Mouse (Mus musculus): ENCODE results near the gene Cyp2j6. TPM values are rescaled to one million over a fixed set of nuclear protein-coding genes. Genes with fewer than 3 reads are reported as not detected.

Cyp2j6 gene
- polyA plus RNA-seq, 1 experiment: 12.8 TPM

DNA sequence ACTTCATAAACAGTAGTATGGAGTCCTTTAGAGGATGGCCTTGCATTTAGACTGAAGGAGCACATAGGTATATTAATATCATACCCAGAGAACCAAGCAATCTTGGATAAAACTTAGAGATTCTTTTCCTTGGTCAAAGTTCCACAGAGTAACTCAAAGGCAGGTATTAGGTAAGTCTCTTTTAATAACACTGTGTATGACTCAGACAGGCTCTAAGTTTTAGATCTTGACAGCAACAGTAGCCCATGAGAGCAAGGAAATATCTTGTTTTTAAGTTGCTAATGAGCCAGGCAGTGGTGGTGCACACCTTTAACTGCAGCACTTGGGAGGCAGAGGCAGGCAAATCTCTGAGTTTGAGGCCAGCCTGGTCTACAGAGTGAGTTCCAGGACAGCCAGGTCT, 12.3 kb upstream of the Cyp2j6 start:
- H3K4me1 ChIP-seq (ENCODE audit: control insufficient read depth, insufficient read depth, low read length): no peaks in the 10 kb centered on the region
- TF ChIP-seq POLR2A (IDR thresholded peaks at IDR 0.05; ENCODE audit: borderline replicate concordance, insufficient read depth, low read length) (no peak), CTCF (IDR thresholded peaks at IDR 0.05; ENCODE audit: borderline replicate concordance, insufficient read depth, low read depth, low read length) (no peak)
- H3K27me3 ChIP-seq (ENCODE audit: control insufficient read depth, insufficient read depth, low read length): no peaks in the 10 kb centered on the region
- DNase-seq: no peak
- H3K4me3 ChIP-seq (replicated peaks; ENCODE audit: insufficient read depth, low read depth, low read length): no peak overlapping the region
- no peak overlapping the region for H3K27ac ChIP-seq (ENCODE audit: insufficient read depth, low read length)

DNA sequence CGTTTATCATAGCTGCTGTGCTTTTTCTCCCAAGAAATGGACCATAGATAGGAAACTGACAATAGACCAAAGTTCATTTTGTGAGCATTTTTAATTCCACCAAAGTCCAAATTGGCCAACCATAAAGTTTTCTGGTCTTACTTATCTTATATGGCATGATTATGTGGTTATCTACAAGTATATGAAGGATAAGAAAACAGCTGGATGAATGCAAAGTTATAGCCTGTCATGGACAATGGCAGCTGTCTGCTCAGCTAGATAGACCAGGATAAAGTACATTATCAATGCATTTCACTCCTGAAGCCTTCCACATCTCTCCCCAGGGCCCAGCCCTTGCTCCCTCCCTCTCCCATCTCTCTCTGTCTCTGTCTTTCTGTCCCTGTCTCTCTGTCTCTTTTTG, 7.0 kb upstream of the Cyp2j6 start:
- Histone ChIP-seq H3K4me3 (replicated peaks; ENCODE audit: insufficient read depth, low read depth, low read length) (no peak overlapping the region), H3K27me3 (ENCODE audit: control insufficient read depth, insufficient read depth, low read length) (no peaks in the 10 kb centered on the region), H3K4me1 (ENCODE audit: control insufficient read depth, insufficient read depth, low read length) (no peaks in the 10 kb centered on the region), H3K27ac (ENCODE audit: insufficient read depth, low read length) (no peak overlapping the region)
- no peak for DNase-seq
- 60% methylated on average over 1 of the region's 1 CpGs for WGBS
- TF ChIP-seq CTCF (IDR thresholded peaks at IDR 0.05; ENCODE audit: borderline replicate concordance, insufficient read depth, low read depth, low read length) (no peak), POLR2A (IDR thresholded peaks at IDR 0.05; ENCODE audit: borderline replicate concordance, insufficient read depth, low read length) (no peak)

DNA sequence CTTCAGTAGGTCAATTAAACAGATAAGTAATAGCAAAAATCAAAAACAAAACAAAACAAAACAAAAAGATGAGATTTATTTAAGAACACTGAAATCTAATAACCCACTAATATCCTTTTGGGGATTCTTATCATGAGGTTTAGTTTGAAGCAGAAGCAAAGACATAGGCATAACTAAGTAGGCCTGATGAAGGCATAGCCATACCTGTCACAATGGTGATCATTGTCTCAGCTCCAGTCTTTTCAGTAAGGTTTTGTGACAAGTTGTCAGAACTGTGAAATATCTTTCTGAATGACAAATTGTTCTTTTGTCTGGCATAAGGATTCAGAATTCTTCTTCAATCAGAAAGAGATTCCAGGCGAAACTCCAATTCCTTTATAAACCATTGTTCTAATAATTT, 6.3 kb upstream of the Cyp2j6 start:
- no peaks in the 10 kb centered on the region for H3K4me1 ChIP-seq (ENCODE audit: control insufficient read depth, insufficient read depth, low read length)
- H3K4me3 ChIP-seq (replicated peaks; ENCODE audit: insufficient read depth, low read depth, low read length): no peak overlapping the region
- no peak for TF ChIP-seq POLR2A (IDR thresholded peaks at IDR 0.05; ENCODE audit: borderline replicate concordance, insufficient read depth, low read length)
- TF ChIP-seq CTCF (IDR thresholded peaks at IDR 0.05; ENCODE audit: borderline replicate concordance, insufficient read depth, low read depth, low read length): no peak
- 65% methylated on average over 1 of the region's 1 CpGs for WGBS
- H3K27me3 ChIP-seq (ENCODE audit: control insufficient read depth, insufficient read depth, low read length): no peaks in the 10 kb centered on the region
- no peak overlapping the region for H3K27ac ChIP-seq (ENCODE audit: insufficient read depth, low read length)
- DNase-seq: no peak

DNA sequence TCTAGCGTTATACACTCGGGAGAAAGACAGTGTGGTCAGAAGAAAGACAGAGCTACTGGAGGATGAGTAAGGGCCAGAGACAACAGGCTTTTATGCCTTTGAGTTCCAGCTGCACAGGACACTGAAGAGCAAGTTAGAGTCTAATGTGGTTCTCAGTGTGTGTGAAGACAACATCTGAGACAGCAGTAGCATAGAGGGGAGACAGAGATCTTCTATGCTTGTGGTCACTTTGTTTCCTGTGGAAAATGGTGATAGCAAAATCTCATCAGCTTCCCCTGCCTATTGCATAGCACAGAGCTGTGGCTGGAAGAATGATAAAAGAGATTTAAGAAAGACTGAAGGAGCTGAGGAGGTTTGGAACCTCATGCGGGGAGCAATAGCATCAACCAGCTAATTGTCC, 1.8 kb downstream of the Cyp2j6 start:
- DNase-seq: no peak
- H3K27ac ChIP-seq (ENCODE audit: insufficient read depth, low read length): no peak overlapping the region
- WGBS: 92% methylated on average over 3 of the region's 3 CpGs
- no peaks in the 10 kb centered on the region for H3K4me1 ChIP-seq (ENCODE audit: control insufficient read depth, insufficient read depth, low read length)
- no peak for TF ChIP-seq CTCF (IDR thresholded peaks at IDR 0.05; ENCODE audit: borderline replicate concordance, insufficient read depth, low read depth, low read length)
- no peak for TF ChIP-seq POLR2A (IDR thresholded peaks at IDR 0.05; ENCODE audit: borderline replicate concordance, insufficient read depth, low read length)
- H3K27me3 ChIP-seq (ENCODE audit: control insufficient read depth, insufficient read depth, low read length): no peaks in the 10 kb centered on the region
- no peak overlapping the region for H3K4me3 ChIP-seq (replicated peaks; ENCODE audit: insufficient read depth, low read depth, low read length)

DNA sequence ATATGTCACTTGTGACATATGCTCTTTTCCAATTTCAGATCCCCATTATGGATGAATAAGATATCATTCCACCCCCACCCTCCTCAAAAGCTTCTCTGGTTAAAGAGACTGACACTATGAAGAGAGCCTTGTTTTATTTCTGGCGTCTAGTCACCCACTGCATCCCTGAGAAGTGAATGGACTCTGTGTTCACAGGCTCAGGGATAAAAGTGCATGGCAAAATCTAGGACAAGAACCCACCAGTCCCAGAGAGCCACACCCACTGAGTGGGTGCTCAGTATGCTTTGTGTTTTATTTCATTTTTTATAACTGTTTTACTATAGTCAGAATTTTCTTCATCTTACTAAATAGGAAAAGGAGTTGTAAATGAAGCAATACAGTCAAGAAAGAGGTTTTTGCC, 7.5 kb downstream of the Cyp2j6 start:
- no peak for TF ChIP-seq CTCF (IDR thresholded peaks at IDR 0.05; ENCODE audit: borderline replicate concordance, insufficient read depth, low read depth, low read length)
- Histone ChIP-seq H3K27ac (ENCODE audit: insufficient read depth, low read length) (no peak overlapping the region), H3K4me3 (replicated peaks; ENCODE audit: insufficient read depth, low read depth, low read length) (no peak overlapping the region), H3K4me1 (ENCODE audit: control insufficient read depth, insufficient read depth, low read length) (no peaks in the 10 kb centered on the region), H3K27me3 (ENCODE audit: control insufficient read depth, insufficient read depth, low read length) (no peaks in the 10 kb centered on the region)
- no peak for DNase-seq
- 39% methylated on average over 1 of the region's 1 CpGs for WGBS

DNA sequence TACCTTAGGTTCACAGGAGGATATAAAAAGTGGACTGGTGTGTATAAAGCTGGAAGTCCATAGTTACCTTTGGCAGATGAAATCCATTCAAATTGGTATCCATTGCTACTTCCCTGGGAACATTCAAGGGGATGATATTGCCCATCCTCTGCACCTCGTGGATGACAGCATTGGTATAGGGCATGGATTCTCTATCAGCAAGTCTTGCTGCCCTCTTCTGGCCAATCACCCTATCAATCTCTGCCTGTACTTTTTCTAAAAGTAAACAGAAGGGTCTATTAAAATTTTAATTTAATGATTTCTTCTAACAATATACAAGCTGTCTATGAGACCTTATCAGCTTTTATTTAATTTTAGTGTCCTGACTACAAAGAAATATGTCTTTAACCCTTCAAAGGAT, 27.7 kb downstream of the Cyp2j6 start:
- Histone ChIP-seq H3K4me1 (ENCODE audit: control insufficient read depth, insufficient read depth, low read length) (no peaks in the 10 kb centered on the region), H3K27me3 (ENCODE audit: control insufficient read depth, insufficient read depth, low read length) (no peaks in the 10 kb centered on the region), H3K27ac (ENCODE audit: insufficient read depth, low read length) (no peak overlapping the region), H3K4me3 (replicated peaks; ENCODE audit: insufficient read depth, low read depth, low read length) (no peak overlapping the region)
- TF ChIP-seq CTCF (IDR thresholded peaks at IDR 0.05; ENCODE audit: borderline replicate concordance, insufficient read depth, low read depth, low read length) (no peak), POLR2A (IDR thresholded peaks at IDR 0.05; ENCODE audit: borderline replicate concordance, insufficient read depth, low read length) (no peak)
- no peak for DNase-seq
- 11% methylated on average over 1 of the region's 1 CpGs for WGBS

DNA sequence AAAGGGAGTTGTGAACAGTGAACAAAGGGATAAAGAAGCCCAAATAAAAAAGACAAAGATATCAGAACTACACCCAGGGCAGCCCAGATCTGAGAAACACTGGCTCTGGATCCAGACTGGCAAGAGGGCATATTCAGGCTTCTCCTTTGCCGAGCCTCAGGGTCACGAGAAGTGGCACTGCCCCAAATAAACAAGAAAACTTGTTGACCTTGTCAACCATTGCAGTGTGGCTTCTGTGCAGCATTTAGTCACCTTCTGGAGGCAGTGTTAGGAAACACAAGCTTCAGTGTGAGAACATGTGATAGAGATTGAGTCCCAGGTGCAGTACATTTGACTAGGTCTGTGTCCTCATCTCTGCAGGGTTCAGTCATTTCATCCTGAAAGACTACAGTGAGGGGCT, 31.2 kb downstream of the Cyp2j6 start:
- 71% methylated on average over 2 of the region's 2 CpGs for WGBS
- H3K4me3 ChIP-seq (replicated peaks; ENCODE audit: insufficient read depth, low read depth, low read length): no peak overlapping the region
- H3K4me1 ChIP-seq (ENCODE audit: control insufficient read depth, insufficient read depth, low read length): no peaks in the 10 kb centered on the region
- no peak overlapping the region for H3K27ac ChIP-seq (ENCODE audit: insufficient read depth, low read length)
- no peaks in the 10 kb centered on the region for H3K27me3 ChIP-seq (ENCODE audit: control insufficient read depth, insufficient read depth, low read length)
- TF ChIP-seq CTCF (IDR thresholded peaks at IDR 0.05; ENCODE audit: borderline replicate concordance, insufficient read depth, low read depth, low read length) (no peak), POLR2A (IDR thresholded peaks at IDR 0.05; ENCODE audit: borderline replicate concordance, insufficient read depth, low read length) (no peak)
- DNase-seq: no peak

DNA sequence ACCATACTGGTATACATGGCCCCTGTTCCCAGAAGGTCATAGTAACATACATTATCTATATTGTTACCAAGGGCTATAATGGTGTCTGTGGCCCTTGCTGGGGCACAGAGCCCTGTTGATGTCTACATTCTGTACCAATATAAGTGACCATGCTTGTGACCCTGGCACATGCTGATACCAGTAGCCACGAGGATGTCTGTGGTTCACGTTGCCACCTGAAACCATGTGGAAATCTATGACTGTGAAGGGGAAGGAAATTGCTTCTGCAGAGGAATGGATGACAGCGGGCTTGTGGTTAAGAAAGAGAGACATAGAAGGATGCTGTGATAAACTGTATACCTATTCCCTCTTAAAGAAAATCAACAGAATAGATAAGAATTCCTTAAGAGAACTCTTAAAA, 43.4 kb downstream of the Cyp2j6 start:
- no peak for TF ChIP-seq POLR2A (IDR thresholded peaks at IDR 0.05; ENCODE audit: borderline replicate concordance, insufficient read depth, low read length)
- TF ChIP-seq CTCF (IDR thresholded peaks at IDR 0.05; ENCODE audit: borderline replicate concordance, insufficient read depth, low read depth, low read length): no peak
- H3K27me3 ChIP-seq (ENCODE audit: control insufficient read depth, insufficient read depth, low read length): no peaks in the 10 kb centered on the region
- no peak for DNase-seq
- H3K4me3 ChIP-seq (replicated peaks; ENCODE audit: insufficient read depth, low read depth, low read length): no peak overlapping the region
- H3K4me1 ChIP-seq (ENCODE audit: control insufficient read depth, insufficient read depth, low read length): no peaks in the 10 kb centered on the region
- 91% methylated on average over 3 of the region's 3 CpGs for WGBS
- no peak overlapping the region for H3K27ac ChIP-seq (ENCODE audit: insufficient read depth, low read length)

DNA sequence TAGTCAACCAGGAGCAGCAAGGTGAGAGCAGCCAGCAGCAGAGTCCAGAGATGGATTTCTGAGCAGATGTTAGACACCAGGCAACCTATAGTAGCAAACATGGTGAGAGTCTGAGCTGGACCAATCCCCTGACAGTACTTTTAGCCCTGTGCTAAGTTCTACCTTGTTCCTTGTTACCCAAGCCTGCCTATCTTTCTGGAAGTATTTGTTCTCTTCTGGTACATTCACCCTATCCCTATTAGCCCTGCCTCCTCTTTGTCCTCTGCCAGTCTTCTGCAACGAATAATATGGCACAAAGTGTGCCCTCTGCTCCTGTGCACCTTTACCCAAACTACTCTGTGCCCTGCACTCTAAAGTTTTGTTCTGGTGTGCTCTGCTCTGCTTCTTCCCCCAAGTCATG, 46.2 kb downstream of the Cyp2j6 start, which contains the start of gene Cyp2j8:
Cyp2j8 (minus strand) TSS at position 101 of the 400 bp plus-strand sequence.
- H3K4me1 ChIP-seq (ENCODE audit: control insufficient read depth, insufficient read depth, low read length): no peaks in the 10 kb centered on the region
- no peaks in the 10 kb centered on the region for H3K27me3 ChIP-seq (ENCODE audit: control insufficient read depth, insufficient read depth, low read length)
- no peak for DNase-seq
- H3K27ac ChIP-seq (ENCODE audit: insufficient read depth, low read length): no peak within 1 kb of the TSS
- 64% methylated on average over 1 of the region's 1 CpGs for WGBS
- no peak within 1 kb of the TSS for H3K4me3 ChIP-seq (replicated peaks; ENCODE audit: insufficient read depth, low read depth, low read length)
- TF ChIP-seq POLR2A (IDR thresholded peaks at IDR 0.05; ENCODE audit: borderline replicate concordance, insufficient read depth, low read length) (no peak), CTCF (IDR thresholded peaks at IDR 0.05; ENCODE audit: borderline replicate concordance, insufficient read depth, low read depth, low read length) (no peak)

Other genes starting within 250 kb of the Cyp2j6 start
- gene Cyp2j11, start 205.0 kb downstream of the Cyp2j6 start, polyA plus RNA-seq (2012; rRNA removed): not detected in 2 replicates
- gene Cyp2j8, start 46.3 kb downstream of the Cyp2j6 start, polyA plus RNA-seq (2012; rRNA removed): 0.18 and 0.19 TPM in 2 replicates
- gene Cyp2j9, start 37.9 kb upstream of the Cyp2j6 start, polyA plus RNA-seq (2012; rRNA removed): 38.4 and 41.3 TPM in 2 replicates
- gene Cyp2j5, start 110.5 kb upstream of the Cyp2j6 start, polyA plus RNA-seq (2012; rRNA removed): not detected in 2 replicates
- not detected in 2 replicates for gene Gm12695, start 231.5 kb upstream of the Cyp2j6 start, polyA plus RNA-seq (2012; rRNA removed)